Comparison of ENCODE assay signal across 8 mouse cellular contexts in genomic region chr11:88849284-88849683, GRCm38 (mm10). TPM values are rescaled to one million over a fixed set of nuclear protein-coding genes. Genes with fewer than 3 reads are reported as not detected.
DNase-seq lines count a peak whose midpoint lies in the region; ATAC-seq and TF ChIP-seq lines count a peak whose summit lies in the region.

No protein-coding gene starts in this region.

- H3K79me2 ChIP-seq in CH12.LX (replicated peaks; ENCODE audit: control insufficient read depth, extremely low read depth, insufficient read depth, poor library complexity, severe bottlenecking), result peaks cover 15% of the 10 kb centered on the region

- no peak; the same call in 1 of the 2 replicates for TF ChIP-seq RAD21 in CH12.LX (IDR thresholded peaks at IDR 0.05; ENCODE audit: low read depth, low read length)

- intact Hi-C loops in heart, postnatal 36 days (cut with DNase I), result loop anchor here (5.0 kb wide), 2 partner anchors 58 to 123 kb away; partner anchors contain the start of gene Coil
- intact Hi-C loops in left cerebral cortex, postnatal 4 days (cut with DNase I), result no loop called here

- no peak for ATAC-seq in forebrain, embryonic 11.5 days (replicated peaks; ENCODE audit: low FRiP score)

- no peak; the same call in 1 of the 2 replicates for TF ChIP-seq EP300 in CH12.LX (IDR thresholded peaks at IDR 0.05; ENCODE audit: low read length)

- in situ Hi-C loops in CH12.LX (cut with MboI; ENCODE audit: low pct_ligation_motif_present, low pct_unique_long_range_greater_than_20kb, low sequenced_read_pairs), result no loop called here

- TF ChIP-seq CTCF in CH12.LX (conservative IDR thresholded peaks at IDR 0.05 in 1 of 2, IDR thresholded peaks at IDR 0.05 in 1 of 2; ENCODE audit: low read depth in 2 of 2, low read length in 2 of 2), result no peak

- H3K4me2 ChIP-seq in CH12.LX (ENCODE audit: insufficient read depth, low read depth, poor library complexity, severe bottlenecking), result peak overlapping the region; percentile 63
- H3K4me2 ChIP-seq in forebrain, embryonic 11.5 days (ENCODE audit: low read depth, low read length, severe bottlenecking), result no peak overlapping the region

- DNase-seq in CH12.LX (ENCODE audit: extremely low read depth), result peak; percentile 51
- DNase-seq in adrenal gland, adult 18-20 months (ENCODE audit: low spot score in 2 of 2), result peak; percentile 61 to 65
- peak; percentile 46 to 49 for DNase-seq in frontal cortex, postnatal 10 days (ENCODE audit: low spot score in 2 of 2)
- DNase-seq in heart, postnatal 36 days, result peak; percentile 74
- DNase-seq in left cerebral cortex, postnatal 4 days, result peak; percentile 66
- peak; percentile 84 for DNase-seq in skeletal muscle tissue, adult 2 months (ENCODE audit: low read depth, low spot score)
- DNase-seq in retina, postnatal 1 day, result no peak
- DNase-seq in forebrain, embryonic 11.5 days (ENCODE audit: low spot score), result no peak

- H3K36me3 ChIP-seq in CH12.LX (replicated peaks in 1 of 2; ENCODE audit: control insufficient read depth in 1 of 2, insufficient read depth in 1 of 2, low read length in 1 of 2), result peaks cover 16 to 58% of the 10 kb centered on the region in 2 experiments
- H3K36me3 ChIP-seq in forebrain, embryonic 11.5 days (ENCODE audit: control insufficient read depth, insufficient read depth, low read length), result no peaks in the 10 kb centered on the region

- H3K9me3 ChIP-seq in CH12.LX (replicated peaks; ENCODE audit: low read length), result no peaks in the 10 kb centered on the region
- H3K9me3 ChIP-seq in forebrain, embryonic 11.5 days (ENCODE audit: control insufficient read depth, low read length), result no peaks in the 10 kb centered on the region

- TF ChIP-seq POLR2A in CH12.LX (IDR thresholded peaks at IDR 0.05; ENCODE audit: low read depth, low read length), result no peak

- H3K27ac ChIP-seq in CH12.LX (ENCODE audit: insufficient read depth, low read depth), result peak overlapping the region; percentile 61; the same call in 1 of the 2 replicates
- no peak overlapping the region for H3K27ac ChIP-seq in forebrain, embryonic 11.5 days (ENCODE audit: low read depth, low read length)

- peaks cover 35 to 63% of the 10 kb centered on the region in 2 experiments for H3K4me1 ChIP-seq in CH12.LX (ENCODE audit: control insufficient read depth in 1 of 2, insufficient read depth in 2 of 2)
- no peaks in the 10 kb centered on the region for H3K4me1 ChIP-seq in forebrain, embryonic 11.5 days (replicated peaks; ENCODE audit: control insufficient read depth, insufficient read depth, low read length)

- dilution Hi-C loops in CH12.LX (cut with MboI; ENCODE audit: extremely low pct_ligation_motif_present, extremely low pct_unique_long_range_greater_than_20kb, low sequenced_read_pairs), result no loop called here

- WGBS in forebrain, embryonic 11.5 days, result 84% methylated on average over 8 of the region's 8 CpGs

- no peaks in the 10 kb centered on the region for H3K27me3 ChIP-seq in CH12.LX (replicated peaks)
- H3K27me3 ChIP-seq in forebrain, embryonic 11.5 days (ENCODE audit: control insufficient read depth, insufficient read depth, low read length), result no peaks in the 10 kb centered on the region

- no peak overlapping the region for H3K4me3 ChIP-seq in CH12.LX (replicated peaks in 1 of 3; ENCODE audit: low read depth in 2 of 3, low read length in 2 of 3, poor library complexity in 1 of 3)
- H3K4me3 ChIP-seq in forebrain, embryonic 11.5 days (ENCODE audit: low read depth, low read length), result no peak overlapping the region

- H3K9ac ChIP-seq in CH12.LX (ENCODE audit: insufficient read depth, low read depth), result no peak overlapping the region
- no peak overlapping the region for H3K9ac ChIP-seq in forebrain, embryonic 11.5 days (ENCODE audit: low read length)

TF ChIP-seq in CH12.LX, 34 proteins besides CTCF, POLR2A, EP300 and RAD21:
- peak; percentile 55; the same call in 1 of the 2 replicates for TF ChIP-seq MXI1 (IDR thresholded peaks at IDR 0.05; ENCODE audit: low read depth, low read length)
- TF ChIP-seq MAX (IDR thresholded peaks at IDR 0.05; ENCODE audit: low read length), result 0 out of 2 replicates have a peak, but pooled peaks have one; percentile 9
- TF ChIP-seq TBP (conservative IDR thresholded peaks at IDR 0.05; ENCODE audit: low read depth, low read length), result 0 out of 2 replicates have a peak, but pooled peaks have one; percentile 5
- peak; percentile 52; the same call in 1 of the 2 replicates for TF ChIP-seq MYC (IDR thresholded peaks at IDR 0.05; ENCODE audit: low read depth, low read length)
- TF ChIP-seq MEF2A (IDR thresholded peaks at IDR 0.05; ENCODE audit: borderline replicate concordance, low read depth, low read length), result peak; percentile 86; the same call in 1 of the 2 replicates
- TF ChIP-seq PAX5 (IDR thresholded peaks at IDR 0.05; ENCODE audit: low read length), result no peak
- no peak for TF ChIP-seq GABPA (IDR thresholded peaks at IDR 0.05; ENCODE audit: insufficient replicate concordance, low read depth, low read length)
- no peak for TF ChIP-seq POLR2AphosphoS2 (IDR thresholded peaks at IDR 0.05; ENCODE audit: low read depth, low read length)
- peak; percentile 96 for TF ChIP-seq BHLHE40 (IDR thresholded peaks at IDR 0.05; ENCODE audit: low read depth, low read length)
- TF ChIP-seq KAT2A (IDR thresholded peaks at IDR 0.05; ENCODE audit: insufficient replicate concordance, low read length), result no peak
- TF ChIP-seq UBTF (IDR thresholded peaks at IDR 0.05; ENCODE audit: low read depth, low read length), result peak; percentile 23; the same call in 1 of the 2 replicates
- TF ChIP-seq ZKSCAN1 (IDR thresholded peaks at IDR 0.05; ENCODE audit: borderline replicate concordance, low read depth, low read length), result no peak
- TF ChIP-seq ETS1 (conservative IDR thresholded peaks at IDR 0.05; ENCODE audit: low read depth, low read length), result peak; percentile 41
- TF ChIP-seq SIN3A (IDR thresholded peaks at IDR 0.05; ENCODE audit: low read length), result no peak
TF ChIP-seq in CH12.LX: peak in this region for 8.

RNA-seq across cellular contexts. Expression of gene Akap1, which starts 15.1 kb away (rescaled TPM):
- total RNA-seq in CH12.LX (2012; rRNA removed), result 46.4 and 57.6 TPM in 2 replicates
- total RNA-seq in CH12.LX (2014; rRNA removed), result 47.5 and 51.6 TPM in 2 replicates
- 53.4 and 54.8 TPM in 2 replicates for polyA plus RNA-seq in CH12.LX (2012; ENCODE audit: insufficient read length, low read depth)
- total RNA-seq in adrenal gland, adult 18-20 months (2021), result 100 to 1,000 TPM; 107 to 121 TPM
- total RNA-seq in heart, postnatal 36 days (2021), result 100 to 1,000 TPM; 117 to 139 TPM
- 10 to 100 TPM; 52.9 to 55.4 TPM for total RNA-seq in left cerebral cortex, postnatal 4 days (2021)
- 15.5 and 16.1 TPM in 2 replicates for polyA plus RNA-seq in forebrain, embryonic 11.5 days (2014; fragmentation: Nextera tagmentation; extraction: Ambion mirVana)

Comparison
In these comparisons a context has a peak if more than half of its experiments do, and no peak if none do; other contexts are left out.
1. DNase-seq: peak in CH12.LX (single experiment), adrenal gland, adult 18-20 months (2 of 2), frontal cortex, postnatal 10 days (2 of 2), heart, postnatal 36 days (2 of 2), left cerebral cortex, postnatal 4 days (single experiment) and skeletal muscle tissue, adult 2 months (single experiment); none in retina, postnatal 1 day (single experiment) and forebrain, embryonic 11.5 days (single experiment).